Mouse (Mus musculus) liver, embryonic 15.5 days (tissue): ENCODE data around the gene Lrrc2. TPM values are rescaled to one million over a fixed set of nuclear protein-coding genes. Genes with fewer than 3 reads are reported as not detected.

Experiments used
- ATAC-seq: fragments of 200-750 bp; cut with Nextera tagmentation; 2 replicates; pipeline ENCODE4 v1.8.0; 2017; ENCODE audit warnings: moderate number of reproducible peaks, mild to moderate bottlenecking, moderate library complexity; ENCODE audit not compliant: insufficient read depth
- H3K27ac ChIP-seq: fragments of 300-500 bp; sonication (generic); replicated peaks from 2 replicates; pipeline ENCODE4 v1.5.1; 2015; ENCODE audit warnings: mild to moderate bottlenecking, inconsistent platforms
- H3K27me3 ChIP-seq: fragments of 300-500 bp; sonication (generic); 2 replicates; pipeline ENCODE4 v1.6.1; 2015; ENCODE audit warnings: mild to moderate bottlenecking, inconsistent platforms
- H3K36me3 ChIP-seq: fragments of 300-500 bp; sonication (generic); replicated peaks from 2 replicates; pipeline ENCODE4 v1.6.1; 2015; ENCODE audit warnings: moderate library complexity, mild to moderate bottlenecking, inconsistent platforms
- H3K4me1 ChIP-seq: fragments of 300-500 bp; sonication (generic); replicated peaks from 2 replicates; pipeline ENCODE4 v1.6.1; 2015; ENCODE audit warnings: inconsistent platforms
- H3K4me2 ChIP-seq: fragments of 300-500 bp; sonication (generic); 2 replicates; pipeline ENCODE4 v1.6.1; 2015; ENCODE audit warnings: moderate library complexity, mild to moderate bottlenecking, inconsistent platforms
- H3K4me3 ChIP-seq: fragments of 300-500 bp; sonication (generic); replicated peaks from 2 replicates; pipeline ENCODE4 v1.5.1; 2015; ENCODE audit warnings: mild to moderate bottlenecking, inconsistent platforms
- H3K9ac ChIP-seq: fragments of 300-500 bp; sonication (generic); 2 replicates; pipeline ENCODE4 v1.6.1; 2015; ENCODE audit warnings: moderate library complexity, mild to moderate bottlenecking, inconsistent platforms
- H3K9me3 ChIP-seq: fragments of 300-500 bp; sonication (generic); replicated peaks from 2 replicates; pipeline ENCODE4 v1.6.1; 2016; ENCODE audit warnings: inconsistent platforms
- WGBS: fragments of 180-500 bp; shearing (Covaris S2); methylation state at CpG from one replicate; pipeline ENCODE4 v1.1.7; 2015; ENCODE audit warnings: mixed read lengths; ENCODE audit not compliant: insufficient replicate concordance; 5-methylcytosine and 5-hydroxymethylcytosine counted together
- polyA plus RNA-seq: library from polyadenylated mRNA; unstranded; fragments of >200 nt; fragmentation: Nextera tagmentation; extraction: Ambion mirVana; gene quantifications from 2 replicates; pipeline ENCODE4 v1.2.1, GENCODE M21; 2015

Gene Lrrc2
- polyA plus RNA-seq = 0.07 and 0.25 TPM in 2 replicates

DNA sequence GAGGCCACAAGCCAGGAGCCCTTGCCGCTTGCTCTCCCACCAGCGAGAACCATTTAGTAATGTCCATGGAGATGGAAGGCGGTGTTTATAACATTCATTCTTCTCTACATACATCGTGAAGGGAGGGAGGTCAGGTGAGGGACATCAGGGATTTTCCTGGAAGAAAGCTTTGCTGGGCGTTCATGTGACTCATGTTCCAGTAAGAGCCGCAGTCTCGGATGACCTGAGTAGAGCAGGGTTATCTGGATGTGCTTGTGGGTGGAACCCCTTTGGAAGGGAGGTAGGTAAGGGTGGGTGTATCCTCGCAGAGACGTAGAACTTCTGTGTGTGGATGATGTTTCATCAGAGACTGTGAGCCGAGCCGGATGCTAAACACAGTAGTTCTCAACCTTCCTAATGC lies at the start of gene Lrrc2:
Gene Lrrc2 (plus strand): TSS at position 149 of the 400 bp plus-strand sequence.
- no peak within 1 kb of the TSS for H3K9ac ChIP-seq
- peaks cover 3% of the 10 kb centered on the region; the same call in 1 of the 2 replicates for H3K4me1 ChIP-seq
- no peak within 1 kb of the TSS for H3K4me3 ChIP-seq
- H3K27me3 ChIP-seq = peaks cover 52% of the 10 kb centered on the region
- no peaks in the 10 kb centered on the region for H3K9me3 ChIP-seq
- H3K4me2 ChIP-seq = no peak within 1 kb of the TSS
- 56% methylated on average over 11 of the region's 11 CpGs for WGBS
- H3K36me3 ChIP-seq = no peaks in the 10 kb centered on the region
- ATAC-seq = no peak
- H3K27ac ChIP-seq = no peak within 1 kb of the TSS

DNA sequence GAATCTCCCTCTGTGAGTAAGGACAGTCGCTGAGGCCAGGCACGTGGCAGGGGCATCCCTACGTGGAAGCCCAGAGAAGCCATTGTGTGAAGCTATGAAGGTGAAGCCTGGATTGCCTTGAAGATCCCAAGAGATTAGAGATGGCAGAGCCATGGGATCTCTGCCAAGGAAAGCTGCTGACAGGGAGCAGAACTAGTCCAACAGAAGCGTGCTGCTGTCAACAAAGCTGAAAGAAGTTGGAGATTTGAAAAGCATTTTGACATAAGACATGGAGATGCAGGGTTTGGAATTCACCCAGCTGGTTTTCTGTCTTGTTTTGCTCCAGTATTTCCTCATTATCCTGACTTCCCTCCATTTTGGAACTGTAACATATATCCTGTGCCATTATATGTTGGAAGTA lies 49.1 kb upstream of the Lrrc2 start:
- Histone ChIP-seq H3K27ac (no peak overlapping the region), H3K9ac (no peak overlapping the region), H3K36me3 (no peaks in the 10 kb centered on the region), H3K9me3 (no peaks in the 10 kb centered on the region), H3K4me1 (no peaks in the 10 kb centered on the region), H3K4me2 (no peak overlapping the region), H3K4me3 (no peak overlapping the region), H3K27me3 (no peaks in the 10 kb centered on the region)
- WGBS = 68% methylated on average over 4 of the region's 4 CpGs
- no peak for ATAC-seq

DNA sequence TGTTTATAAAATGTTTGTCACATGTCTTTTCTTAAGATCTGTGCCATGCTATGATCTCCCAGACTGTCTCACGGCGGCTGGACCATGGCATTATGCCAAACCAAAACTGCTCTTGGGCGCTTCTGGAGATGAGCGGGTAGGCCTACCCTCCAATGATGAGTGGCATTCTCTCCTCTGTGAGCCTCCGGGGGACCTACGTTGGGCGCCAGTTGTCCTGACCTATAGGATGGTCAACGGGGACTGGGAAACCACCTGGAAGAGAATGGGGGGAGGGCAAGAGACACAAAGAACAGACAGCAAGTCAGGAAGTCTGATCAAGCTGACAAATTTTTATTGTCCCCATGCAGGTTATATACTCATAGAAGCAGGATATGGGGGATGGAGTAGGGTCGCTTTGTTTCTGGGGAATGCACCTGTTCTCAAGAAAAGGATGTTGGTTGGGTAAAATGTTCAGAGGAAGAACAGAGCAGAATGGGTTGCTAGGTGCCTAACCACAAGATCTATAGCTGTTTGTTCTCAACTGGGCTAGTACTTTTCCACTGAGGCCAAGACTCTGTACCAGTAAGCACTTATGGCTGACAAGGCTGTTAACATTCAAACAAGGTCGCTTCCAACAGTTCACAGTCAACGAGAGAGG lies 44.0 kb upstream of the Lrrc2 start:
- no peak for ATAC-seq
- H3K27me3 ChIP-seq = no peaks in the 10 kb centered on the region
- H3K4me2 ChIP-seq = no peak overlapping the region
- H3K27ac ChIP-seq = no peak overlapping the region
- no peaks in the 10 kb centered on the region for H3K4me1 ChIP-seq
- no peaks in the 10 kb centered on the region for H3K36me3 ChIP-seq
- WGBS = 75% methylated on average over 11 of the region's 11 CpGs
- H3K9ac ChIP-seq = no peak overlapping the region
- no peaks in the 10 kb centered on the region for H3K9me3 ChIP-seq
- H3K4me3 ChIP-seq = no peak overlapping the region

DNA sequence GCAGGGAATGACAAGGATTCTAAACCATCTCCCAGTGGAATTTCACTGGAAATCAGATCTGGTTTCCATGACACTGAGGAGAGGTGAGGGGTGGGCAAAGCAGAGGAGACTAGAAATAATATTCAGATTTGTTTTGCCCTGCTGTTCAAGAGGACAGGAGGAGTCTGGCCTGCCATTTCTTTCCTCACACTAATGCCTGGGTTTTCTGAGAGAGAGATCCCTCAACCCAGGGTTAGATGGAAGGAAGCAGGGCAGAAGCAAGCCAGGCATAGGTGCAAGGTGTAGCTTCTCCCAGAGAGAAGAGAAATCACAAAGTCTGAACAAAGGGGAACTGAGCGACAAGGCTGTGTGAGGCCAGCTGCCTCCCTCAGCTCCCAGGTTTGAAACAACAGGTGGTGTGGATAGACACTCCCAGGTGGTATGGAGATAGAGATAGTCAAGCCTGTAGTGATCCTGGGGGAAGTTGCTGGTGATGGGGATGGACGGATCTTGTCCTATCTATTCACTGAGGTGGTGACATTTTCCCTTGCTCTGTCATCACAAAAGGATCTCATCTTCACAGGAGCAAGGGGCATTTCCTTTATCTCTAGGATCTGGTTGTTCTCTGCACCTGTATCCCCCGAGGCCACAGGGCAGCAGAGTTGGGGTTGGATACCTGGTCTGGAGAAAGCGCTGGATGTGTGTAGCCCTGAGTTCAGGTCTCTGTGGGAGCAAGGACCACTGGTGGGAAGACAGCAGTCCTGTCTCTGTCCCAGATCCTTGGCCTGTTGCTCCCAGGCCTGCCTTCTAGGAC lies 43.3 kb upstream of the Lrrc2 start:
- H3K9ac ChIP-seq = no peak overlapping the region

DNA sequence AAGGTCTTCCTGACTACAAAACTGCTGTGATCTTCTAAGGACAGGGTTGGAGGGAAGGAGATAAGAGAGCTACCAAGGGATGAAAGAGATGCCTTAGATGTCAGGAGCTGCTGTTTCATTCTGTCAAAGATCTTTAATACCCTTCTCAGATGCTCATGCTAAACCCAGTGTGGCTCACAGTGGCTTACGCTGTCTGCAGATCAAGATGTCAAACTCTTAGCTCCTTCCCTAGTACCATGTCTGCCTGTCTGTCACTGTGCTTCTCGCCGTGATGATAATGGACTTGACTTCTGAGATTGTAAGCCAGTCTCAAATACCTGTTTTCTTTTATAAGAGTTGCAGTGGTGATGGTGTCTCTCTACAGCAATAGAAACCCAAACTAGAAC lies 42.7 kb upstream of the Lrrc2 start:
- 86% methylated on average over 3 of the region's 3 CpGs for WGBS
- Histone ChIP-seq H3K9ac (no peak overlapping the region), H3K27me3 (no peaks in the 10 kb centered on the region), H3K36me3 (no peaks in the 10 kb centered on the region), H3K27ac (no peak overlapping the region), H3K4me1 (no peaks in the 10 kb centered on the region), H3K9me3 (no peaks in the 10 kb centered on the region), H3K4me3 (no peak overlapping the region), H3K4me2 (no peak overlapping the region)
- no peak for ATAC-seq

More for the DNA sequence above, 43.3 kb upstream of the Lrrc2 start:
- Histone ChIP-seq H3K9me3 (no peaks in the 10 kb centered on the region), H3K27me3 (no peaks in the 10 kb centered on the region), H3K36me3 (no peaks in the 10 kb centered on the region), H3K4me2 (no peak overlapping the region), H3K4me3 (no peak overlapping the region), H3K4me1 (no peaks in the 10 kb centered on the region), H3K27ac (no peak overlapping the region)
- 57% methylated on average over 4 of the region's 4 CpGs for WGBS
- no peak for ATAC-seq

DNA sequence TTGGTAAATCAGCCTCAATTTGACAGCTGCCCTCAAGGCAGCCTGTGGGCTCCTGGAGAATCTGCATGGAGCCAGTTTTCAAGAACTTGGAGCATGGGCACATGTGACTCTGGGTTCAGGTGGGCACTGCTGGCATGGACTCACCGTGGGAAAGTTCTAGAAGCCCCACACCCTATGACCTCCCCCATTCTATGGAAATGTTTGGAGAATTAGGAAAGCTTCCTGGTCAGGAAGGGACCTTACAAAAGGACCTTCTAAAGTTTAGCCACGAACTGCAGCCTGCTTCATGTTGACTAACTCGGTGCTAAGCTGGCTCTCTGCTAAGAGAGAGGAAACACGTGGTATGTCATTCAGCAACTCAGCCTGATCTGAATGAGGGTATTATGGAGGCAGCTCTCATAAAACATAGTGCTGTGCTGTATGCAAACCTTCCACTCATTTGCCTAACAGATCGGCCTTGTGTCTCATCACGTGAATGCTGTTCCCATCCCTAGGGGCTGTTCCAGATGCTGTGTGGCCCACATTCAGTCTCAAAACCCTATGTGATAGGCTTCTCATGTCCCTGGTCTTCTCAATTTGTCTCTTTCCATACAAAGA lies 41.9 kb upstream of the Lrrc2 start:
- Histone ChIP-seq H3K36me3 (no peaks in the 10 kb centered on the region), H3K9me3 (no peaks in the 10 kb centered on the region), H3K9ac (no peak overlapping the region), H3K4me3 (no peak overlapping the region), H3K4me2 (no peak overlapping the region), H3K27me3 (no peaks in the 10 kb centered on the region), H3K27ac (no peak overlapping the region), H3K4me1 (no peaks in the 10 kb centered on the region)
- WGBS = 44% methylated on average over 6 of the region's 6 CpGs
- ATAC-seq = no peak

DNA sequence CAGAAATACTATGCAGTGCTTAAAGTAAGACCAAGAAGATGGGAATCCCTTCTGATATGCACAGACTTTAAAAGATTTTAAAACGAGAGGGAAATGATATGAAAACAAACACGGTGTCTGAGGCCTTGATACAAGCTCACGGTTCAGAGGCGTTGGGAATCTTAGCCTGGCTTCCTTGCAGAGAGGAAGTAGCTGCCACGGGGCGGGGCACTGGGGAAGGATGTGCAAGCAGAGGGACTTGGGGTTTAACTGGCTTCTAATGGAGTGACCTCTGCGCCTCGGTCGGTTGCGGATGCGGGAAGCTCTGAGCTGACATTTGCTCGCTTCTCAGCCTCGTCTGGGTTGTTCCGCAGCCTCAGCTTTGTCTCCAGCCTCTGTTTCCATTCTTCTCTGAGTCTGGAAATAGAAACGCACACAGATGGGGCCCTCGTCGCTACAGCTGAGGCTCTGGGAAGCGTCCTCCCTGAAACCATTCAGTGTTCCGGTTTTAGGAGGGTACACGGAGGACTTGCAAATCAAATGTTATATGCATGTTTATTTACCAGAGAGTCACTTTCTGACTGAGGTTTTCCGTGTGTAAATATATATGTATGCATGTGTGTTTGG lies 36.6 kb upstream of the Lrrc2 start:
- no peaks in the 10 kb centered on the region for H3K36me3 ChIP-seq

DNA sequence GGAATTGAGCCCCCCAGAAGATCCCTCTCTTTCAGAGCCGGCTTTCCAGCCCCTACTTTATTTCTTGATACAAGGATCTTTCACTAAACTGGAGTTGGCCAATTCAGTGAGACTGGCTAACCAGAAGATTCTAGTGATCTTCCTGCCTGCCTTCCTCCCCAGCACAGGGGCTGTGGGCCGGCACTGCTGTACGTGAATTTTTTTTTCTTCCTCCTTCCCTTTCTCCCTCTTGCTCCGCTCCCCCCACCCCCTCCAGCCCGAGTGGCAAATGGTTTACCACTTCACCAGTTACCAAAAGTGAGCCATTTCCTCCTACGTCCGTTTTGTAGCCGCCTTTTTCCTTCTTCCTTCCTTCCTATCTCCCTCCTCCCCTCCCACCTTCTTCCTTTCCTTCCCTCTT lies 35.9 kb upstream of the Lrrc2 start:
- Histone ChIP-seq H3K36me3 (no peaks in the 10 kb centered on the region), H3K9me3 (no peaks in the 10 kb centered on the region), H3K9ac (no peak overlapping the region), H3K4me1 (no peaks in the 10 kb centered on the region), H3K4me3 (no peak overlapping the region), H3K27me3 (no peaks in the 10 kb centered on the region), H3K4me2 (no peak overlapping the region), H3K27ac (no peak overlapping the region)
- ATAC-seq = no peak
- WGBS = 11% methylated on average over 8 of the region's 8 CpGs

More for the DNA sequence above, 36.6 kb upstream of the Lrrc2 start:
- H3K27me3 ChIP-seq = no peaks in the 10 kb centered on the region
- H3K4me2 ChIP-seq = no peak overlapping the region
- H3K9me3 ChIP-seq = no peaks in the 10 kb centered on the region
- H3K4me1 ChIP-seq = no peaks in the 10 kb centered on the region
- 48% methylated on average over 21 of the region's 21 CpGs for WGBS
- no peak overlapping the region for H3K9ac ChIP-seq
- no peak for ATAC-seq
- H3K27ac ChIP-seq = no peak overlapping the region
- no peak overlapping the region for H3K4me3 ChIP-seq

DNA sequence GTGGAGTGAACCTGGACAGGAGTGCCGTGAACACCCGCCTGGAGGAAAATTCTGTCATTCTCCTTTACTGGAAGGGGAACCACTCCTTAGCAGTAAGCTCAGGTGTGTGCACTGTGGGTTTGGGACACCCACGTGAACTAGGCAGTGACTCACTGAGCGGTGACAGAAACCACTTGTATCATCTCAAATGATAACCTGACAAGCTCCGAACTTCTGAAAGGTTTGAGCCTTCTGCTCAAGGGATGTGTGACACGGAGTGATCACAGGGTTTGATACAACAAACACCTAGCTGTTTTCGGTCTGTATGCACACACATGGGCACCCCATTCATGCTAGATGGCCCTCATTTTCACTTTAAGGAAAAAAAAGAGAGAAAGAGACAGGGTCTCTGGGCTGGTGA lies 34.6 kb upstream of the Lrrc2 start, which contains the start of gene Fam240a:
Gene Fam240a (minus strand): TSS at position 76 of the 400 bp plus-strand sequence.
- no peaks in the 10 kb centered on the region for H3K9me3 ChIP-seq
- no peak for ATAC-seq
- H3K4me1 ChIP-seq = no peaks in the 10 kb centered on the region
- no peak within 1 kb of the TSS for H3K4me3 ChIP-seq
- WGBS = 68% methylated on average over 7 of the region's 7 CpGs
- no peak within 1 kb of the TSS for H3K27ac ChIP-seq
- no peaks in the 10 kb centered on the region for H3K36me3 ChIP-seq
- no peak within 1 kb of the TSS for H3K4me2 ChIP-seq
- no peaks in the 10 kb centered on the region for H3K27me3 ChIP-seq
- H3K9ac ChIP-seq = no peak within 1 kb of the TSS

DNA sequence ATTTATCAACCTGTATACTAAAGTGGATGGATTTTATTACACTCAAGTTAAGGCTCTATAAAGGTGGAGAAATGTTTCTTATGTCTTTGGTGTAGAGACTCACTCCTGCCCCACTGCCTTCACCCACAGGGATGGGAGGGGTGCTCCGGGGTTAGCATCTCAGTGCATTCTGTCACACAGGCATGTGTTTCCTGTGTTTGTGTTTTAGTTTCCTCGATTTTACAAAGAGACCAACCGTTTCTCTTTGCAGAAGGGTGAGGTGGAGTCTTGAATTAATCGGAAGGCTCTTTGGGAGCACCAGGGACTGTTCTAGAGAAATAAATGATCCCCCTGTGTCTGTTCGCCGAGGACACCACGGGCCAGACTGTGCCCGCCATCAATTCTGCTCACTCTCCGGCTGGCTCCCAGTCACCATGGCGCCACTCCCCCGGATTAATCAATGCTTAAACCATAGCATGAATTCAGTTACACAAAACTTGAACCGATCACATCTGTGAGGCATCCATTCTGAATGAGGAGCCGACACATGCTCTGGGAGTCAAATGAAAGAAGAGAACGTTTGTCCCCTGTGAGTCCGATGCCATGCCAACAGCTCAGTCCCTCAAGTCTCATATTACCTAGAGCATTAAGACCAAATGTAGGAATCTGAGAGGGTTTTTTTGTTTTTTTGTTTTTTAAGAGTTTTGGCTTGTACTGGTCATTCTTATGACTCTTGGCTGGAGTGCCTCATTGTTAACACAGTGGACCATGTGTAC lies 30.5 kb upstream of the Lrrc2 start:
- no peak overlapping the region for H3K4me2 ChIP-seq
- no peaks in the 10 kb centered on the region for H3K9me3 ChIP-seq
- H3K36me3 ChIP-seq = no peaks in the 10 kb centered on the region
- H3K27me3 ChIP-seq = no peaks in the 10 kb centered on the region
- no peak overlapping the region for H3K27ac ChIP-seq
- no peak for ATAC-seq
- no peak overlapping the region for H3K9ac ChIP-seq
- H3K4me3 ChIP-seq = no peak overlapping the region
- WGBS = 47% methylated on average over 15 of the region's 15 CpGs
- H3K4me1 ChIP-seq = no peaks in the 10 kb centered on the region
